8 mouse cellular contexts compared by ENCODE assay signal in genomic region chr12:102550529-102550928, GRCm38 (mm10). TPM values are rescaled to one million over a fixed set of nuclear protein-coding genes. Genes with fewer than 3 reads are reported as not detected.
A peak's percentile ranks its signal among the peaks of the same experiment; 100 is the strongest.
DNase-seq lines count a peak whose midpoint lies in the region; ATAC-seq and TF ChIP-seq lines count a peak whose summit lies in the region.

No protein-coding gene starts in this region.

- no peaks in the 10 kb centered on the region for H3K36me3 ChIP-seq in heart, embryonic 12.5 days
- H3K36me3 ChIP-seq in limb, embryonic 12.5 days = no peaks in the 10 kb centered on the region
- no peaks in the 10 kb centered on the region for H3K36me3 ChIP-seq in myocyte (ENCODE audit: control insufficient read depth, insufficient read depth)

- no peak for TF ChIP-seq CTCF in gastrocnemius, adult 2 months (IDR thresholded peaks at IDR 0.05)
- TF ChIP-seq CTCF in cerebellum, adult 2 months (IDR thresholded peaks at IDR 0.05; ENCODE audit: borderline replicate concordance, insufficient read depth, low read depth, low read length) = no peak

- peaks cover 44% of the 10 kb centered on the region for H3K27me3 ChIP-seq in heart, embryonic 12.5 days (replicated peaks)
- peaks cover 55% of the 10 kb centered on the region for H3K27me3 ChIP-seq in limb, embryonic 12.5 days
- peaks cover 9% of the 10 kb centered on the region for H3K27me3 ChIP-seq in myocyte (ENCODE audit: control insufficient read depth, insufficient read depth, insufficient read length)
- no peaks in the 10 kb centered on the region for H3K27me3 ChIP-seq in cerebellum, adult 2 months (ENCODE audit: control insufficient read depth, insufficient read depth, low read length)

- no peak for TF ChIP-seq POLR2A in myocyte (IDR thresholded peaks at IDR 0.05; ENCODE audit: insufficient read length, low read depth)
- TF ChIP-seq POLR2A in cerebellum, adult 2 months (IDR thresholded peaks at IDR 0.05; ENCODE audit: borderline replicate concordance, insufficient read depth, low read length) = no peak

- H3K9ac ChIP-seq in heart, embryonic 12.5 days = no peak overlapping the region
- H3K9ac ChIP-seq in limb, embryonic 12.5 days (replicated peaks) = no peak overlapping the region

- no peaks in the 10 kb centered on the region for H3K79me2 ChIP-seq in myocyte (ENCODE audit: control insufficient read depth, insufficient read depth)

- H3K9me3 ChIP-seq in heart, embryonic 12.5 days (replicated peaks) = no peaks in the 10 kb centered on the region
- no peaks in the 10 kb centered on the region for H3K9me3 ChIP-seq in limb, embryonic 12.5 days

- intact Hi-C loops in gastrocnemius, adult 2 months (cut with DNase I) = no loop called here

- 0 out of 2 replicates have a peak, but pooled peaks cover 5% of the 10 kb centered on the region for H3K4me1 ChIP-seq in heart, embryonic 12.5 days (replicated peaks)
- H3K4me1 ChIP-seq in limb, embryonic 12.5 days (replicated peaks) = peaks cover 4% of the 10 kb centered on the region; the same call in 1 of the 2 replicates
- H3K4me1 ChIP-seq in cerebellum, adult 2 months (ENCODE audit: control insufficient read depth, insufficient read depth, low read length) = peaks cover 5% of the 10 kb centered on the region; the same call in 1 of the 2 replicates

- no peak overlapping the region for H3K4me3 ChIP-seq in heart, embryonic 12.5 days
- no peak overlapping the region for H3K4me3 ChIP-seq in gastrocnemius, adult 2 months
- H3K4me3 ChIP-seq in limb, embryonic 12.5 days (replicated peaks) = no peak overlapping the region
- H3K4me3 ChIP-seq in myocyte = no peak overlapping the region
- H3K4me3 ChIP-seq in cerebellum, adult 2 months (replicated peaks; ENCODE audit: insufficient read depth, low read depth, low read length) = no peak overlapping the region

- H3K27ac ChIP-seq in heart, embryonic 12.5 days (ENCODE audit: poor library complexity, severe bottlenecking) = no peak overlapping the region
- H3K27ac ChIP-seq in gastrocnemius, adult 2 months = no peak overlapping the region
- H3K27ac ChIP-seq in limb, embryonic 12.5 days = no peak overlapping the region
- H3K27ac ChIP-seq in cerebellum, adult 2 months (ENCODE audit: insufficient read depth, low read length) = no peak overlapping the region

- no peak overlapping the region for H3ac ChIP-seq in myocyte (ENCODE audit: control insufficient read depth, insufficient read length)

- ATAC-seq in heart, embryonic 12.5 days (ENCODE audit: insufficient number of reproducible peaks, low FRiP score) = no peak
- peak; percentile 69; the same call in 1 of the 2 replicates for ATAC-seq in limb, embryonic 12.5 days (ENCODE audit: insufficient number of reproducible peaks, insufficient read depth, low FRiP score, low TSS enrichment, low read depth)

- DNase-seq in heart, adult 18-20 months = peak; percentile 30 to 84
- peak; percentile 68 for DNase-seq in Muller cell, postnatal 12 days (ENCODE audit: inconsistent ontology term)
- peak; percentile 74 for DNase-seq in gastrocnemius, adult 2 months
- DNase-seq in thymus, postnatal 36 days = peak; percentile 53 to 64
- no peak for DNase-seq in cerebellum, adult 2 months

- 4% methylated on average over 11 of the region's 11 CpGs for WGBS in heart, embryonic 12.5 days
- 4% methylated on average over 11 of the region's 11 CpGs for WGBS in limb, embryonic 12.5 days
- 45% methylated on average over 11 of the region's 11 CpGs for WGBS in cerebellum, adult 2 months

- no peak overlapping the region for H3K4me2 ChIP-seq in heart, embryonic 12.5 days
- H3K4me2 ChIP-seq in limb, embryonic 12.5 days = no peak overlapping the region
- no peak overlapping the region for H3K4me2 ChIP-seq in myocyte (ENCODE audit: low read depth)

TF ChIP-seq in myocyte, 11 proteins besides CTCF, POLR2A, EP300 and RAD21:
- TF ChIP-seq MAX (IDR thresholded peaks at IDR 0.05; ENCODE audit: low read depth) (no peak), REST (IDR thresholded peaks at IDR 0.05; ENCODE audit: insufficient read depth, insufficient read length) (peak; percentile 93), TCF12 (IDR thresholded peaks at IDR 0.05; ENCODE audit: insufficient read depth, poor library complexity, severe bottlenecking) (no peak), POLR2AphosphoS2 (IDR thresholded peaks at IDR 0.05; ENCODE audit: insufficient read length, low read depth) (no peak)

RNA-seq across cellular contexts. Expression of gene Chga, which starts 4.2 kb away (rescaled TPM):
- total RNA-seq in heart, adult 18-20 months (2021) = not detected
- 0.26 TPM in 1 of 2 replicates, not detected in the other for polyA plus RNA-seq in heart, embryonic 12.5 days (2016; fragmentation: Nextera tagmentation; extraction: Ambion mirVana)
- total RNA-seq in gastrocnemius, adult 2 months (2021) = not detected
- polyA plus RNA-seq in limb, embryonic 12.5 days (2016; fragmentation: Nextera tagmentation; extraction: Ambion mirVana) = 0.33 and 0.70 TPM in 2 replicates
- not detected for polyA plus RNA-seq in myocyte (2012; fragmentation: generic; extraction: Trizol)
- polyA plus RNA-seq in cerebellum, adult 2 months (2012; rRNA removed) = 187 and 216 TPM in 2 replicates

Comparison
In these comparisons a context has a peak if more than half of its experiments do, and no peak if none do; other contexts are left out.
1. DNase-seq: peak in heart, adult 18-20 months (2 of 2), Muller cell, postnatal 12 days (single experiment), gastrocnemius, adult 2 months (single experiment) and thymus, postnatal 36 days (2 of 2); none in cerebellum, adult 2 months (0 of 2).
2. RNA of gene Chga, which starts 4.2 kb away (polyA plus RNA-seq): 187 to 216 TPM in cerebellum, adult 2 months; 0.33 to 0.70 TPM in limb, embryonic 12.5 days, 0.26 TPM in heart, embryonic 12.5 days and not detected in myocyte (single experiment); every median in the first group is over 100 times any median in the second.